Comparison of ENCODE assay signal across 8 mouse cellular contexts in the genomic region with DNA sequence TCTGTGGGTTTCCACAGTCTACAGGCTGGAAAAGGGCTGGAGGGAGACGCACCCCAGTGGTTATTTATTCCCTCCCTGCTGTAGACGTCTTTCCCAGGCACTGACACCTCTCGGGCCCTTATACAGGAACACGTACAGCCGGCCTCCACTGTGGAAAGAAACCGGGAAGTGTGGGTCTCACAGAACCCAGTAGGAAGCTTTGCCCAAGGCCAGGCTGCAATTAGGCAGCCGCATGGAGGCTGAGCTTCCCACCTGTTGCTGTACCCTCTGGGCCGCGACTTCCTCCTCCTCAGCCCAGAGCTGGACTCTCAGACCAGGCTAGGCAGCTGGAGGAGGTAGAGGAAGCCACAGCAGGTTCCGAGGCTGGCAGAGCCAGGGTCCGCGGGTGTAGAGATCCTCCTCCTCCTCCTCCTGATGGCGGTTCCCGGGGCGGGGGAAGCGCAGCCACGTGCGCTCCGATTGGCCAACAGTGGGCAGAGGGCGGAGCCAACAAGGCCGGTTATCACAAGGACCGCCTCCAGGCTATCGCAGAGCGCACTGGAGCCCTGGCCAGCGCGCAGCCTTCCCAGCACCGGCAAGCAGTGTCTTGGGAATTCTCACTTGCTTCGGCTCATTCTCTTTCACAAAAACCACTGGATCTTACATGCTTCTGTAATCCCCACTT. TPM values are rescaled to one million over a fixed set of nuclear protein-coding genes. Genes with fewer than 3 reads are reported as not detected.
DNase-seq lines count a peak whose midpoint lies in the region; ATAC-seq lines count a peak whose summit lies in the region.

TSS of gene Kcnj2 (plus strand) at position 530 of the 664 bp plus-strand sequence.

- H3K4me3 ChIP-seq in intestine, embryonic 14.5 days (ENCODE audit: low read depth, low read length): peak within 1 kb of the TSS; percentile 60

- H3K4me1 ChIP-seq in intestine, embryonic 14.5 days (replicated peaks; ENCODE audit: control insufficient read depth, insufficient read depth, low read length): peaks cover 14% of the 10 kb centered on the region

- ATAC-seq in intestine, embryonic 14.5 days (replicated peaks; ENCODE audit: low FRiP score, low TSS enrichment, low read depth): peak; percentile 98
- ATAC-seq in megakaryocyte progenitor cell, adult 5-6 weeks (replicated peaks; ENCODE audit: poor library complexity): peak; percentile 90

- H3K9me3 ChIP-seq in intestine, embryonic 14.5 days (ENCODE audit: control insufficient read depth, low read length): no peaks in the 10 kb centered on the region

- H3K36me3 ChIP-seq in intestine, embryonic 14.5 days (ENCODE audit: control insufficient read depth, insufficient read depth, low read length): no peaks in the 10 kb centered on the region

- peak within 1 kb of the TSS; percentile 48; the same call in 1 of the 2 replicates for H3K27ac ChIP-seq in intestine, embryonic 14.5 days (ENCODE audit: low read depth)

- H3K27me3 ChIP-seq in intestine, embryonic 14.5 days (replicated peaks; ENCODE audit: control insufficient read depth, insufficient read depth, low read length): 0 out of 2 replicates have a peak, but pooled peaks cover 2% of the 10 kb centered on the region

- intact Hi-C loops in left cerebral cortex, postnatal 10 days (cut with DNase I): loop anchor here (2.0 to 5.0 kb wide), 3 partner anchors 382 to 529 kb away; no protein-coding TSS in a partner anchor

- peak within 1 kb of the TSS; percentile 95 for H3K4me2 ChIP-seq in intestine, embryonic 14.5 days (ENCODE audit: low read length)

- under 1% methylated on average over 23 of the region's 28 CpGs for WGBS in intestine, embryonic 14.5 days

- peak; percentile 98 for DNase-seq in adrenal gland, adult 2 months
- DNase-seq in embryo, embryonic 11 days: peak; percentile 96
- peak; percentile 94 for DNase-seq in gastrocnemius, postnatal 25 days
- peak; percentile 92 for DNase-seq in intestine, embryonic 14.5 days (ENCODE audit: low spot score)
- peak; percentile 93 to 95 for DNase-seq in left cerebral cortex, postnatal 10 days (ENCODE audit: extremely low spot score in 1 of 2, low spot score in 2 of 2)
- peak; percentile 96 for DNase-seq in right cerebral cortex, postnatal 10 days (ENCODE audit: low spot score in 2 of 2)
- DNase-seq in urinary bladder, postnatal 14 days (ENCODE audit: low spot score): peak; percentile 91

- peak within 1 kb of the TSS; percentile 39 for H3K9ac ChIP-seq in intestine, embryonic 14.5 days (ENCODE audit: low read length)

RNA-seq across cellular contexts. Expression of gene Kcnj2, which starts in this region (rescaled TPM):
- total RNA-seq in adrenal gland, adult 2 months (2021): 10 to 100 TPM in 1 of 2 experiments, 1 to 10 TPM in 1; 9.9 to 10.7 TPM
- 0.44 and 0.64 TPM in 2 replicates for polyA plus RNA-seq in adrenal gland, adult 2 months (2012; rRNA removed)
- 10 to 100 TPM; 31.9 to 51.3 TPM for total RNA-seq in gastrocnemius, postnatal 25 days (2021)
- polyA plus RNA-seq in intestine, embryonic 14.5 days (2014; fragmentation: Nextera tagmentation; extraction: Ambion mirVana): 0.48 and 0.57 TPM in 2 replicates
- total RNA-seq in left cerebral cortex, postnatal 10 days (2021): 1 to 10 TPM; 7.6 to 7.9 TPM
- total RNA-seq in megakaryocyte progenitor cell, adult 5-6 weeks (2015): 5.4 and 6.6 TPM in 2 replicates
- 13.2 and 13.3 TPM in 2 replicates for total RNA-seq in megakaryocyte progenitor cell, adult 5-6 weeks (2017)

Comparison
In these comparisons a context has a peak if more than half of its experiments do, and no peak if none do; other contexts are left out.
1. Peak in every context shown above with its lines: DNase-seq, ATAC-seq, H3K4me3 ChIP-seq and H3K27ac ChIP-seq.
2. Peak in DNase-seq, ATAC-seq, H3K4me3 ChIP-seq, H3K27ac ChIP-seq, H3K9ac ChIP-seq and H3K4me2 ChIP-seq in intestine, embryonic 14.5 days; RNA of the gene not detected or under 1 TPM.